Mouse (Mus musculus) spleen, adult 2 months (tissue): ENCODE results near the gene Tfcp2. TPM values are rescaled to one million over a fixed set of nuclear protein-coding genes. Genes with fewer than 3 reads are reported as not detected.

ENCODE experiments used
- DNase-seq, 2 experiments: peaks; one replicate each; pipeline versions ENCODE4 v3.0.0 to v3.0.0-alpha.2; 2012 to 2021; ENCODE audit warnings: low spot score in 2 of 2, low read depth in 1 of 2
- H3K27ac ChIP-seq: fragments of 200-500 bp; 2 replicates; pipeline ENCODE4 v1.5.1; 2012; ENCODE audit warnings: low read length, inconsistent platforms; ENCODE audit not compliant: insufficient read depth
- H3K27me3 ChIP-seq: fragments of 200-500 bp; 2 replicates; pipeline ENCODE4 v1.6.1; 2012; ENCODE audit warnings: mild to moderate bottlenecking, moderate library complexity, low read length, inconsistent platforms; ENCODE audit not compliant: control insufficient read depth, insufficient read depth
- H3K36me3 ChIP-seq: fragments of 200-500 bp; 2 replicates; pipeline ENCODE4 v1.6.1; 2012; ENCODE audit warnings: mild to moderate bottlenecking, low read length, inconsistent platforms; ENCODE audit not compliant: control insufficient read depth, insufficient read depth
- H3K4me1 ChIP-seq: fragments of 200-500 bp; 2 replicates; pipeline ENCODE4 v1.6.1; 2011; ENCODE audit warnings: inconsistent platforms; ENCODE audit not compliant: control insufficient read depth, insufficient read depth, insufficient read length
- H3K4me3 ChIP-seq: fragments of 200-500 bp; 2 replicates; pipeline ENCODE4 v1.5.1; 2011; ENCODE audit warnings: mild to moderate bottlenecking, inconsistent platforms; ENCODE audit not compliant: insufficient read depth, insufficient read length; ENCODE audit errors: extremely low read depth
- CTCF ChIP-seq: fragments of 200-500 bp; IDR thresholded peaks from 2 replicates; pipeline ENCODE4 v1.5.1; 2011; ENCODE audit warnings: mild to moderate bottlenecking, inconsistent platforms; ENCODE audit not compliant: insufficient read depth, insufficient read length, insufficient replicate concordance; ENCODE audit errors: extremely low read depth
- POLR2A ChIP-seq: fragments of 200-500 bp; IDR thresholded peaks from 2 replicates; pipeline ENCODE4 v1.6.1; 2011; ENCODE audit warnings: low read depth, low read length, inconsistent platforms
- WGBS: fragments of 180-500 bp; shearing (Covaris S2); methylation state at CpG from one replicate; pipeline ENCODE4 v1.1.7; 2018; 5-methylcytosine and 5-hydroxymethylcytosine counted together
- polyA plus RNA-seq: library from polyadenylated mRNA; depleted of rRNA; stranded (reverse); fragments of >200 nt; gene quantifications from 2 replicates; pipeline ENCODE4 v1.2.3, GENCODE M21; 2012

Tfcp2 gene
- polyA plus RNA-seq, 1 experiment: 3.8 TPM

GRCm38 (mm10) chr15:100576392-100576791, 24.6 kb upstream of the Tfcp2 start:
- Histone ChIP-seq H3K4me3 (no peak overlapping the region), H3K4me1 (no peaks in the 10 kb centered on the region), H3K27ac (no peak overlapping the region), H3K36me3 (peaks cover 4% of the 10 kb centered on the region; the same call in 1 of the 2 replicates), H3K27me3 (no peaks in the 10 kb centered on the region)
- DNase-seq: no peak
- 95% methylated on average over 6 of the region's 6 CpGs for WGBS
- TF ChIP-seq CTCF: no peak
- TF ChIP-seq POLR2A: no peak

- Histone ChIP-seq H3K4me1 (no peaks in the 10 kb centered on the region), H3K27me3 (no peaks in the 10 kb centered on the region), H3K4me3 (no peak overlapping the region), H3K27ac (no peak overlapping the region), H3K36me3 (peaks cover 4% of the 10 kb centered on the region; the same call in 1 of the 2 replicates)
- 75% methylated on average over 12 of the region's 12 CpGs for WGBS
- no peak for TF ChIP-seq CTCF
- TF ChIP-seq POLR2A: no peak
- no peak for DNase-seq
Observed at GRCm38 (mm10) chr15:100575366-100575765, 23.6 kb upstream of the Tfcp2 start.

DNA sequence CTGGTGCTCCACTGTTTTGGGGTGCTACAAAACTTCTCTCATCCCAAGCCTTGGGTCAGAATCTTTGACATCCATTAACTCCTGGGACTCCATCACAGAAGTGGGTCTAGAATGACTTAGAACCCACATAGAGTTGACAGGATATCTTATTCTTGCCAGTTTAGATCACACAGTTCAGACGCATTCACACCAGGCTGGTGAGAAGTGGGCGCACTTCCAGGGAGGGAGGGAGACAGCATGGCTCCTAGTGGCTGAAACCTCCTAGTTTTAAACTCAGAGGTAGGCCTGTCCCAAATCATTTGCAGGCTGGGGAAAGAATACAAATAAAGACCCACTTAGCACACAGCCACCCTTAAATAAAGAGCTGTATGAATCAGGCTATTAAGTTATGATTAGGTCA, 22.6 kb upstream of the Tfcp2 start:
- Histone ChIP-seq H3K27ac (no peak overlapping the region), H3K27me3 (no peaks in the 10 kb centered on the region), H3K4me1 (no peaks in the 10 kb centered on the region), H3K4me3 (no peak overlapping the region), H3K36me3 (no peaks in the 10 kb centered on the region)
- TF ChIP-seq POLR2A: no peak
- no peak for TF ChIP-seq CTCF
- DNase-seq: no peak
- 70% methylated on average over 2 of the region's 2 CpGs for WGBS

GRCm38 (mm10) chr15:100573946-100574345, 22.1 kb upstream of the Tfcp2 start:
- Histone ChIP-seq H3K27me3 (no peaks in the 10 kb centered on the region), H3K4me1 (no peaks in the 10 kb centered on the region), H3K36me3 (no peaks in the 10 kb centered on the region), H3K27ac (no peak overlapping the region), H3K4me3 (no peak overlapping the region)
- no peak for TF ChIP-seq CTCF
- no peak for TF ChIP-seq POLR2A
- DNase-seq: no peak
- 50% methylated on average over 6 of the region's 6 CpGs for WGBS

- H3K4me1 ChIP-seq: no peaks in the 10 kb centered on the region
- H3K27me3 ChIP-seq: no peaks in the 10 kb centered on the region
- no peak for DNase-seq
- no peaks in the 10 kb centered on the region for H3K36me3 ChIP-seq
- 81% methylated on average over 3 of the region's 3 CpGs for WGBS
- H3K4me3 ChIP-seq: no peak overlapping the region
- no peak overlapping the region for H3K27ac ChIP-seq
- TF ChIP-seq CTCF (no peak), POLR2A (no peak)
Observed at GRCm38 (mm10) chr15:100569239-100569638, 17.4 kb upstream of the Tfcp2 start.

- Histone ChIP-seq H3K36me3 (no peaks in the 10 kb centered on the region), H3K27me3 (no peaks in the 10 kb centered on the region), H3K4me3 (no peak overlapping the region), H3K4me1 (no peaks in the 10 kb centered on the region), H3K27ac (no peak overlapping the region)
- no peak for DNase-seq
- 84% methylated on average over 2 of the region's 2 CpGs for WGBS
- TF ChIP-seq POLR2A (no peak), CTCF (no peak)
Observed at GRCm38 (mm10) chr15:100566531-100566930, 14.7 kb upstream of the Tfcp2 start.

DNA sequence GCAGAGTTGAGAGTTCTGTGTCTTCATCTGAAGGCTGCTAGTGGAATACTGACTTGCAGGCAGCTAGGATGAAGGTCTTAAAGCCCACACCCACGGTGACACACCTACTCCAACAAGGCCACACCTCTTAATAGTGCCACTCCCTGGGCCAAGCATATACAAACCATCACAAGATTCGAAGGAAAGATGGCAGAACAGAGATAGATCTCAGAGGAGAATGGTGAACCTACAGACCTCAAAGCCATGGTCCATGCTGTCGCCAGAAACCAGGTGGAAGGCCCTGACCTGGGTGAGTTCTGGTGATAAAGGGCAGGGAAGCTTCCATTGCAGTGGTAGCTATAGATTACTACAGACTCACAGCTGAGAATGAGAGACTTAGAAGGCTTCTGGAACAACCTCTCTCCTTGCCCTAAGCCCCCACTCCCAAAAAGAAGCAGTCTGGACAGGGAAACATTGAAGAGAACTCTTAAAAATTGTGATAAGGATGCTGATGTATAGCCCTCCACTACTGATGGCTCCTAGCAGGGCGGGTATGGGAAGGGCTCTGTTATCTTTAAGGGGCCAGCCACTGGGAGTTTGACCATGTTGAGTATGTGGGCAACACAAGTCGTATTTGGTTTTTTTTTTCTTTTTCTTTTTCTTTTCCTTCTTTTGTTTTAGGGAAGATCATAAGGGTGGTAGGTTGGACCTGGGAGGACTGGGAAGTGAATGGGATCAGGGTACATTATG, 6.1 kb upstream of the Tfcp2 start:
- no peaks in the 10 kb centered on the region for H3K27me3 ChIP-seq
- TF ChIP-seq CTCF (no peak), POLR2A (no peak)
- no peaks in the 10 kb centered on the region for H3K36me3 ChIP-seq
- no peak overlapping the region for H3K4me3 ChIP-seq
- WGBS: 75% methylated on average over 5 of the region's 5 CpGs
- DNase-seq: no peak
- H3K27ac ChIP-seq: no peak overlapping the region
- no peaks in the 10 kb centered on the region for H3K4me1 ChIP-seq
